Mouse (Mus musculus) lung, postnatal 14 days (tissue): ENCODE measurements around the gene Frem1.
A peak's percentile ranks its signal among the peaks of the same experiment; 100 is the strongest.

Experiments
- DNase-seq: peaks from one replicate; pipeline ENCODE4 v3.0.0; 2021

Frem1 gene

DNA sequence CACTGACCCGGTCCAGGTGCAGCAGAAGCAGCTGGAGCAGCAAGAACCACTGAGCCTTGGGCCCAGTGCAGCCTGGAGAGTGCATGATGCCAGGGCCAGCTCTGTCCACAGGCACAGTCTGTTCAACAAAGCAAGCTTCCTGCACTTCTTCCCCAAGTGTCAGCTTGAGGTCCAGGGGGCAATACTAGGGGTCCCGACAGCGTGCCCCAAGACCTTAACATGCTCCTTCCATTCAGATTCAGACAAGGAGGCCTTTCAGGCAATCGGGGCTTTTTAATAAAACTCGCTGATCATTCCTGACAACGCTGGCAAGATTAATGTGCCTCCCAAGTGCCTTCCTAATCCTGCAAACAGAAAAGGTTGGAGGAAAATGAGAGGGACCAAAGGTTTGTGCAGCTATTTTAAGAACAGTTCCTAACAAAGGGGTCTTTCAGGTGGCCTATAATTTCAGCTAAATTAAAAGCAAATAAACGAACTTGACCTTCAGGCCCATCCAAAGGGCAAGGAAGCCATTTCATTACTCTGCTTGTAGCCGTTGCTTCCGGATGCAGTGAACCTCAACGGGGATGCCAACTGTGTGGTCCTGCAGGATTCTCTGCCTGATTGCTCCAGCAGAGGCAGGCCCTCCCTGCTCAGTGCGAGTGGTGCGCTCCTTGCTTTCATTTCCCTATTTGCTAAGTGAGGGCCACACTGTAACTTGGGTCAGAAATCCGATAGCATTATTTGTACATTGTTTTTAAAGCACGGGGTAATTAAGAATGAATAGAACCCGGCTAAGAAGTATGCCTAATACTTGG lies 31.2 kb downstream of the Frem1 start:
- DNase-seq = no peak

DNA sequence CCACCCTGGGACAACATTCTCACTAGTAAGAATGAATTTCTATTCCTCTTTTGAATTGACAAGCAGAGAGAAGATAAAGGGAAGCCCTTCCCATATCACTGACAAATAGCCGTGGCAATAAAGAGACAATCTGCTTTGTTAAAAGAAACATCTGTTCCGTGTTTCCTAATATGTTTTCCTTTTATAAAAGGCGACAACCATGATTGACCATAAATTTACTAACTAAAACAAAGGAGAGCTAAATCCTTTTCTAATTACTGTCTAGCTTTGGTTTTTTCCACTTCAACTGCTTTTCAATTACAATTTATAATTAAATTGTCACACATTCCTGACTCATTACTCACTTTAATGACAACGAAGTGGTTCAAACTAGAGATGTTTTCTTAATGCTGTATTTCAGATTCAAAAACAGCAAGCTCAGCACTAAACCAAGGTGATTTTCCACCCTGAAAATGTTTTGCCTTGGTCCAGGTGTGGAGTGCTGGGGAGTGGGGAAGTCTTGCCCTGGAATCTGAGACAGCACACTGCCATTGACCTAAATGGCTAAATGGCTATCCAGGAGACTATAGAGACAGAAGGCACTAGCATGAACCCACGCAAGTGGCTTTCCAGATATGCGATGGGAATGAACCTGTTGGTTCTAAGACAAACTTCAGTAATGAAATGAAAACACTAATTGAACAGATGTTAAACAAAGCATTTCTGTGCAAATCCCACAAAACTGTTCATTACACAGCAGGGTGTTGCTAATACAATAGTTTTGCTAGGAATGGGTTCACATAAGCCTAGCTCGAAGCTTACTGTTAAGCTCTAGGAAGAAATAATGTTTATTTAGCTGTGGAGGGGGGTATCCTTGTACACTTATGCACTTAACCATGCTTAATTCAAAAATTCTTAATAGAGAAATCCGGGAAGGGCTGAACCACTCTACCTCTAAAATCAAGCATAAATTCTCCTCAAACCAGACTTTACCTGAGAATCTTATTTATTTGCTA lies 33.7 kb downstream of the Frem1 start:
- DNase-seq = no peak

DNA sequence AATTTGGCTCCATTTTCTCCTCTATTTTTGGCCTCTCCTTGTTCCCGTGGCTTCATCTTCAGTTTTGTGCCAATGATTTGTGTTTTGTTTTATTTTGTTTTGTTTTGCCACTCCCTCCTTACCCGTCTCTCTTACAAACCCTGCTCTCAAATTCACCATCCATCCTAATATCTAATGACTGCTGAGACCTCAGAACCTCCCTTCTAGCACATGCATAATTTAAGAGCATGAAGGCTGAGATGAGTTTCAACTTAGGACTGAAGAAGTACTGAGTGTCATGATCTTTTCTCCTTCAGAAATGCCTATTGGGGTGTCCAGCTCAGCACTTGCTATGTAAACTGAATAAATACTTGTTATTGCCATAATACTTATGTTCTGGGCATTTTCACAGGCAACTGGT lies 37.6 kb downstream of the Frem1 start:
- DNase-seq = no peak

DNA sequence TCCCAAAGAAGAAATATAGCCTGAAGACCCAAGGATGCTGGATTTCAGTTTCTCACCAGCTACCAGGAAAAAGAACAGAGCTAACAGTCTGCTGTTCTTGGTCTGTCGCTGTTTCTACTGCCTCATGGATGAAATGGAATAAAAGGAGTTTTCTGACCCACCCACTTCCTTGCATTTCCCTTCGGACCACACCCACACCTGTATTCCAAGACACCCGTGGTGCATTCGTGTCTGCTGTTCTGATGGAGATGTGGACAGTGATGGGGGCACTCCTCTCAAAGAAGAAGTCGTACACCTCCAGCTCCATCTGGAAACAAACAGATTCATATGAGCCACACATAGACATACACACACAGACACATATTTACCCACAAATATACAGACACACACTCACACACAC lies 48.1 kb downstream of the Frem1 start:
- no peak for DNase-seq

DNA sequence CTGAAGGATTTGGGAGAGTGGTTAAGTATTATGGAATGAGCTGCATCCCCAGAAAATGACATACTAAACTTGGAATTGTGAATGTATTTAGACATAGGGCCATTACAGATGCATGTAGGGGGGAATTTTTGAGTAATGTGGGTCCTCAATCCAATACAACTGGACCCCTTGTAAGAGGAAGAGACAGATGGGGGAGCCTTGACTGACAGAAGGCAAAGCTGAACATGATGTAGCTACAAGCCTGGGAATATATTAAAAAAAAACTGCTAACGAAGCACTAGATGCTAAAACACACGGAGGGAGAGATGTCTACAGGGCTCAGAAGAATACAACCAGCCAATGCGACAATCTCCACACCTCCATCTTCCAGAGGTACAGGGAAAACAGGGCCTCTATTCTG lies 60.1 kb downstream of the Frem1 start:
- no peak for DNase-seq

DNA sequence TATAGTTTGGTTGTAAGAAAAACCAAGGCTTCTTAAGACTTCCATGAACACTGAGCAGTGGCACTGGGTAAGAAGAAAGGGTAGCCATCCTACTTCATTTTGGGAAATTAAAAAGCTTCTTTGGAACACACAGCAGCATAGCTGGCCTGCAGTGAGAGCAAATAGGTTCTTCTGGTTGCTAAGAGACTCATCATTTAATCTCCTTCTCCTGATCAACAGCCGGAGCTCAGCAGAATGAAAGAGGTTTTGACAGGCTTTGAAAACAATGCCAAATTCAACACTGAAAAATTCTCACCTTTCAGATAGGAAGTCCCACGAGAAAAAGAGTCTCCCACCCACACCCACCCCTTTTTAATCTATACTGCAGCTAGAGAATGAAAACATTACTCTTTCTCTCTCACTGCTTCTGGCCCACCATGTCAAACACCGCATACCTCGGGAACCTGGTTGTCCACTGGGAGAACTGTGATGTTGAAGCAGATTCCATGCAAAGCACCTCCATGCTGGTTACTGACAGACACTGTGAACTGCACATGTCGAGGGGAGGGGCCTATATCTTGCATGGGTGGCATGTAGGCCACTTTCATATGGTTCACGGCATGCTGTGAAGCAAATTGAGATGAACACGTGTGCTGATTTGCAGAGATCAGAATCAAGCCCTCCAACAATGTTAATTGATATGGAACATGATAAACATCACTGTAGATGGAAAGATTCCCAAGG lies 61.0 kb downstream of the Frem1 start:
- DNase-seq = no peak

DNA sequence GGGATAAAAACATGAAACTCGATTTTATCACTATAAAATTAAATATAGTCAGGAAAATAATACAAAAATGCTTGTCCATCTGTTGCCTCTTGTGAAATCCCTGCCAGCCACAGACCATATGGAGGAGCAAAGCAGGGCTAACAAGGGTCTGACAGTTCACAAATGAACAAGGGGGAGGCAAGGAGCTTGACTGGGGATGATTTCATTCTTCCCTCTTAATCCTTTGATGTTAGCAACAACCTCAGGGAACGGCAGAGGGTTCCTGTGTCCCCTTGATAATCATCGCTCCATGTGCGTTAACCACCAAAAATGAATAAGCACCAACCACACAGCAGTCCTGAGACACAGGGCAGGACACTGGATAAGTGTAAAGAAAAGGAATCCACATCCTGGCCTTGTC lies 79.8 kb downstream of the Frem1 start:
- DNase-seq = no peak

GRCm38 (mm10) chr4:82970901-82971648 lies 81.1 kb downstream of the Frem1 start:
- no peak for DNase-seq

DNA sequence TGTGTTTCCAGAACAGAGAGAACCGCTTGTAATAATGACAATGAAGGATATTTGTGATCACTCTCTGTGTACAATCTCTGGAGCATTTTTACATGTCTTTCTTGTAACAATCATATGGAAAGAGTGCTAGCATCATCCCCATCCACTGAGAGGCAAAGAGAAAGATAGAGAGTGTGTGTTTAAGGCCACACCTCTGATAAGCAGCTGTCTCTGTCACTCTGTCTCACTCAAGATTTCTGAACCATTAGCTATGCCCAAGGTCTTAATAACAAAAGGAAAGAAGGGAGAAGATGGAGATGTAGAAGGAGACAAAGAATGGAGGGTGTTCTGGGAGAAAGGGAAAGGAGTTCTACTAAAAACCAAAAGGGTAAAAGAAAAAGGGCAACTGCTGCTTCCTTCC lies 91.1 kb downstream of the Frem1 start:
- no peak for DNase-seq

GRCm38 (mm10) chr4:82957827-82958538 lies 94.2 kb downstream of the Frem1 start:
- peak; percentile 24 for DNase-seq

- no peak for DNase-seq
These were observed 98.1 kb downstream of the Frem1 start for GRCm38 (mm10) chr4:82953992-82954391.

GRCm38 (mm10) chr4:82949511-82949910 lies 102.6 kb downstream of the Frem1 start:
- DNase-seq = no peak

GRCm38 (mm10) chr4:82946721-82947120 lies 105.4 kb downstream of the Frem1 start:
- no peak for DNase-seq

DNA sequence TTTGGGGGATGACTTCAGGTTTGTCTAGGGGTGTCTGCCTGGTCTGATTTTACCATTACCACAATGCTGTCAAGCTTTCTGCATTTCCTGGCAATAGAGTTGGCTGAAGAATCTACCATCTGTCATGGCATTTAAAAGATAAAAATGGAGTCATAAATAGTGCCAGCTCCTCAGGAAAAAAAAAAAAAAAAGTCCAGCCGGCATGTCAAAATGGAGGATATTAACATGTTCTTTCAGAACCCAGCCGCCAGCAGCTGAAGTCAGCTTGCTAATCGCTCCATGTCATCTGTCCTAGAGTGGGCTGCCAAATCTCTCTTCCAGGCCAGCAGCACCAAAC lies 105.9 kb downstream of the Frem1 start:
- no peak for DNase-seq

GRCm38 (mm10) chr4:82945572-82946275 lies 106.4 kb downstream of the Frem1 start:
- DNase-seq = no peak

GRCm38 (mm10) chr4:82940680-82941079 lies 111.5 kb downstream of the Frem1 start:
- DNase-seq = no peak

- no peak for DNase-seq
These were observed 111.9 kb downstream of the Frem1 start for GRCm38 (mm10) chr4:82940248-82940647.

DNA sequence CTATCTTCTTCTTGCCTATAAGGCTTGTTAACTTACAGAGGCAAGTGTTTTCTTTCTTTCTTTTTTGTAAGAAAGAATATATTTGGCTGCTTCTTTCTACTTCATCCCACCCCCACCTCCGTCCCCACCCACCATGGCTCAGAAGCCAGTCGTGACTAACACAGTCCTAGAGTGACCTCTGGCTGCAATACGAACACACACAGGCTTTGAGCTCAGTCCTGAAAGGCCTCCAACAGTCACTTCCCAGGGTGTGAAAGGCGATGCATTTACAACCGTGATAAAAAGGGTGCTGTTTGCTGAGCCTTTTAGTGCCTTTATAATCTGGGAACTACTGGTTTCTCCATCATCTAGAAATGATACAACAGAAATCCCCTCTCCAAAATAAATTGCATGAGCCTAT lies 117.8 kb downstream of the Frem1 start:
- peak; percentile 37 for DNase-seq

DNA sequence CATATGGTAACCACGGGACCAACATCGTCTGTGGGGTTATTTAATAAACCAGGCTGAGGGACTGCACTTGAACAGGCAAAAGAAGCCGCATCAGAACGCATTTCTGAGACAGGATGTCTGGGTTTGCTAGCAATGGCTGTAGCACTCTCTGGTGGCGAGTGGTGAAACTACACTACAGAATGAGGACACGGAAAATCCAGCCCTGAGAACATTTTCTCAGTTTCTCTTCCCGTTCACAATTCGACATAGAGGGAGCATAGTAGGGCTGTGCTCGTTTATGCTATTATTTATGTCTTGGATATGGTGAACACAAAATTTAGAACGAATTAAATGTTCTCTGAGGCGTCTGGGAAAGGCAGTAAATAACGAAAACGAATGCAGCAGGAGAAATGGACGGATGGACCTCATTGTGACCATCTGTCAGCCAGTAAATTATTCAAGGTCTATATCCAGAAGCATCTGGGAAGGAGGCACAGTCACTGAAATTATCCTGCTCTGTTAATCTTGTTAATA lies 118.4 kb downstream of the Frem1 start:
- DNase-seq = peak; percentile 85

DNA sequence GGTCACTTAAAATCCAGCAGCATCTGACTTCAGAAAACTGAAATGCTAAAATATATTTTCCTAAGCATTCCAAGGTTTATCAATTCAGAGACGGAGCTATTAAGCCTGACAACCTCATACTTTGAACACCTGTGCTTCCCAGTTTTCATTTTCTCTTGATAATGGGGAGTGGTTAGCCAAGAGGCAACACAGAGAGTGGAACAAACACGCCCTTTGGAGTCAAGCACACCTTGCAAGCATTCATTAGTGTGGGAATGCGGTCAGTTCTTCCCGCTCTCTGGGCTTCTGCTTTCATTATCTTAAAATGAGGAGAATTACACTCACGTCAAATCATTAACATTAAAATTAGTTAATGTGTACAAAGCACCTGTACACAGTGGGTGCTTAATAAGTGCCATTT lies 122.1 kb downstream of the Frem1 start:
- no peak for DNase-seq

DNA sequence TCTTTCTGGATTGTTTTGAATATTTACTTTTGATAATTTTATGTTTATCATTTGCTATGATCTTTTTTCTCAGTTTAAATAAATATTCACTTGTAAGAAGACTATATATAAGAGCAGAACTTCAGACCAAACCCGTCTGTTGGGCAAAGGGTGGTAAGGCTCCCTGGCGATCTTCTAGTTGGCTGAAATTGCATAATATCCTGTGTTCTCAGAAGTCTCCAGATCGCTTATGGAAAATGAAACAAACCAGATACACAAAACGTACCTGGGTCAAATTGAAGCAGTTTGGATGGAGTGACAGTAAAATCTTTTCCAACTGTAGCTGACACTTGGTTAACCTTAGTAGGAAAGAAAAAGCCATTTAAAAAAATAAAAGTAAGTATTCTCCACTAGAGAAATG lies 130.2 kb downstream of the Frem1 start:
- DNase-seq = no peak
